Mouse (Mus musculus): Measurements from ENCODE around the gene Tcf7.

Gene Tcf7

GRCm38 (mm10) chr11:52283596-52284571 is 1.1 kb upstream of the Tcf7 start:
- DNase-seq (ENCODE audit: low read depth, low spot score), result no peak

GRCm38 (mm10) chr11:52282420-52282773 is 417 bp downstream of the Tcf7 start:
- no peak for DNase-seq (ENCODE audit: low read depth, low spot score)

GRCm38 (mm10) chr11:52281568-52282328 is 1.1 kb downstream of the Tcf7 start:
- DNase-seq (ENCODE audit: low read depth, low spot score), result no peak

GRCm38 (mm10) chr11:52280566-52281455 is 2.0 kb downstream of the Tcf7 start:
- no peak for DNase-seq (ENCODE audit: low read depth, low spot score)

- DNase-seq (ENCODE audit: low read depth, low spot score), result no peak
Observed at GRCm38 (mm10) chr11:52279611-52280145, 3.1 kb downstream of the Tcf7 start.

GRCm38 (mm10) chr11:52278991-52279390 is 3.8 kb downstream of the Tcf7 start:
- DNase-seq (ENCODE audit: low read depth, low spot score), result no peak

GRCm38 (mm10) chr11:52278164-52278563 is 4.7 kb downstream of the Tcf7 start:
- DNase-seq (ENCODE audit: low read depth, low spot score), result no peak

GRCm38 (mm10) chr11:52277433-52278150 is 5.2 kb downstream of the Tcf7 start:
- DNase-seq (ENCODE audit: low read depth, low spot score), result no peak

GRCm38 (mm10) chr11:52276961-52277391 is 5.8 kb downstream of the Tcf7 start:
- DNase-seq (ENCODE audit: low read depth, low spot score), result no peak

GRCm38 (mm10) chr11:52275774-52276555 is 6.8 kb downstream of the Tcf7 start:
- no peak for DNase-seq (ENCODE audit: low read depth, low spot score)

- DNase-seq (ENCODE audit: low read depth, low spot score), result no peak
Observed at GRCm38 (mm10) chr11:52275366-52275765, 7.4 kb downstream of the Tcf7 start.

GRCm38 (mm10) chr11:52274456-52275112 is 8.2 kb downstream of the Tcf7 start:
- no peak for DNase-seq (ENCODE audit: low read depth, low spot score)

- DNase-seq (ENCODE audit: low read depth, low spot score), result no peak
Observed at GRCm38 (mm10) chr11:52273942-52274330, 8.9 kb downstream of the Tcf7 start.

GRCm38 (mm10) chr11:52273183-52273941 is 9.5 kb downstream of the Tcf7 start:
- DNase-seq (ENCODE audit: low read depth, low spot score), result no peak

- DNase-seq (ENCODE audit: low read depth, low spot score), result no peak
Observed at GRCm38 (mm10) chr11:52272619-52273018, 10.2 kb downstream of the Tcf7 start.

GRCm38 (mm10) chr11:52271765-52272495 is 10.9 kb downstream of the Tcf7 start:
- no peak for DNase-seq (ENCODE audit: low read depth, low spot score)

GRCm38 (mm10) chr11:52269841-52270240 is 13.0 kb downstream of the Tcf7 start:
- DNase-seq (ENCODE audit: low read depth, low spot score), result no peak

All from WW6 (cell line).